Mouse (Mus musculus): Measurements from ENCODE around the gene Myo10.

Gene Myo10

DNA sequence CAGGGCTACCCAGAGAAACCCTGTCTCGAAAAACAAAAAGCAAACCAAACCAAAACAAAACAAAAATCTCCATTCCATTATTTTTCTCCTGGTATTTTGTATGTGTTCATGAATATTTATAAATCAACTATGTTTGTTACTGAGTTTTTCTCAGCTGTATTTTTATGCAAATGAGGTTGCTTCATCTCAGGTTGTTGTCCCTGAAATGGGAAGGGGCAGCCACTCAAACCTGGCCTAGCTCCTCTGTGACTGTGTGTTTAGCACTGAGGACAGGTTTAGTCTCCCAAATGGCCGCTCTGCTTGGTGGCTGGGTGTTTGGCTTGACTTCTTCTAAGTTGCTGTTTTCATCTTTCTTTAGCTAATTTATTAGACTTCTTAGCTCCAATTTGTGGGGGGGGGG, 138.7 kb downstream of the Myo10 start:
- DNase-seq (ENCODE audit: low spot score in 2 of 2) = no peak

DNA sequence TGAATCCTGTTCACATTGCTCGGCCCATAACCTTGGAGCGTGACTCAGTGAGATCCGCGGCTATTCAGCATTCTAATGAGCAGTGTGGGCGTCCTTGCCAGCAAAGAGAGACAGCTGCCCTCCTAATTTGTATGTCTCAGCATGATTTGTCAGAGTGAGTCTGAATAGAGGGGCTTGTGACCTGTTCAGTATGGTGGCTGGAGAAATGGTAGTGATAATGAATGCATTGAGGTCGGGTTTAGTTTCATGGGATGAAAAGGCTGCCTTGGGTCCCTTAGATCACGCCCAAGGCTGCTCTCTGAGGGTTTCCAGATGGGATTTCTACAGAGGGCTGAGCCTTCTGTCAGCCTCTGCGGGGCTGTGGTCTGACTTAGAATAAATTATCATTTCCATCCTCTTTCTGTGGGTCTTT, 139.5 kb downstream of the Myo10 start:
- DNase-seq (ENCODE audit: low spot score in 2 of 2) = no peak

DNA sequence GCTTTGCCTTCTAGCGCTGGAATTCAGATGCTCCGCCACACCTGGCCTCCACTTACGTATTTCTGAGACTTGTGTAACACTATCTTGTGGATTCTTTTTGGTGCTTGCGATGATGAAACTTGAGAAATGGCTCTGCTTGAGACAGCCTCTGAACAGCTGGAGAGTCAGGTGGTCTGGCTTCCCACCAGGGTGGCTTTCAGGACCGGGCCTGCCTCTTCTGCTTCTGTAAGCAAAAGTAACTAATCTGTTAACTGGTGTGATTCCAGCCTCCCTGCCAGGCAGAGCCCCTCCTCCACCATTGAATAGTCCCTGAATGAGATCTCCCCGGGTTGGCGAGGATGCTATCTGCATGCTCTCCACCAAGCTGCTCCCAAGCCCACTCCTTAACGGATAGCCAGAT, 140.0 kb downstream of the Myo10 start:
- no peak for DNase-seq (ENCODE audit: low spot score in 2 of 2)

DNA sequence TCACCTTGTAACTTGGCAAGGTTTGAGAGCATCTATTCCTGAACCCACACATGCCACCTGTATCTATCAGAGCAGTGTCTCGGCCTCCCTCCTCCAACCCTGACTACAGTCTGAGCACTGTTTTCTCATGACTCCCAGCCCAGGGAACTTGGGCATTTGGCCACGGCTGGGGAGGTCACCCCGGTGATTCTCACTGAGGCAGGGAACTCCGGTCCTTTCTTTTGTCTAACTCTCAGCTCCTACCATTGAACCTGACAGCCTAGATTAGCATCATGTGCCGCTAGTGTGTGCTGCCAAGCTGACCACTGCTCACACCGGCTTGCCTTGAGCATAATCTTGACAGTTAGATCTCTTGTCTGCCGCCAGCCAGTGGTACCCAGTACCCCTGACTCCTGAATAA, 140.8 kb downstream of the Myo10 start:
- no peak for DNase-seq (ENCODE audit: low spot score in 2 of 2)

DNA sequence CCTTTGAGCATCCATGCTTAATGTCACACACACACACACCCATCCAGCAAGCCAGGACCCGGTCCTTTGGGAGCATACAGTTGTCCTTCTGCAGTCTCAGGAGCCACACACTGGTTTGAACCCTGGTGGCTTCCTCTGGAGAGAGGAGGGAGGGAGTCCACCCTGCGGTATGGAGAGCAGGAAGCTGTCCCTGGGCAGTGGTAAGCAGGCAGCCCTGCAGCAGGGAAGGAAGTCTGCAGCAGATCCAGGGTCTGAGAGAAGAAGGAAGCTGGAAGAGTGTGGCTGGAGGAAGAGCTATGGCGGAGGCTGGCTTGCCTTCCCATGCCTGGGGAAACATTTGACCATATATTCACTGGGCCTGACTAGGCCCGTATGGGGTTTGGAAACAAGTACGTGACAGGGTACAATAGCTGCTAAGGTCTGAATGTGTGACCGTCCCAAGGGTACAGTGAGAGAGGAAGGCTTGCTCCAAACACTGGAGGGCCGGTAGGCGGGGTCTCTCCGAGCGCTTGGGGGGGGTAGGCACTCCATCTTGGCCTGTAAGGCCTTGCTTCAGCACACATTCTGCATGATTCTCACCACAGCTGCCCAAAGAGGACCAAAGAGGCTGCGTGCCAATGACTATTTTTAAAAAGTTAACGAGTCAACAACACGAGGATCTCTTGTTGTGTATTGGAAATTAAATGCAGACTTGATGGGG, 142.5 kb downstream of the Myo10 start:
- no peak for DNase-seq (ENCODE audit: low spot score in 2 of 2)

DNA sequence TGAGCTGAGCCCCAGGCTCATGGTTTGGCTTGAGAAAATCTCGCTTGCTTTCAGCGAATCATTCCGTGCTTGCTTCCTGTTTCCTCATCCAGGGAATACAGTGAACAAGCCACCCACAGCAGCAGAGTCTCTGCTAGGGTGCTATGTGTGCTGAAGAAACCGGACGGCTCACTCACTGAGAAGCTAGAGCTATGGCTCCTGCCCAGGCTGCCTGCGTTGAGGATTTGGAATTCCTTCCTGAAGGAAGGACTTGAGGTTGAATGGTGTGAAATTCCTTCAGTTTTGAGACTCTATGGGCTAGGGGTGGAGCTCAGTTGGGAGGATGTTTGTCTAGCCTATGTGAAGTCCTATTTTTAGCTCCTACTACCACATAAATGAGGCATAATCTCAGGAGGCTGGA, 145.5 kb downstream of the Myo10 start:
- no peak for DNase-seq (ENCODE audit: low spot score in 2 of 2)

DNA sequence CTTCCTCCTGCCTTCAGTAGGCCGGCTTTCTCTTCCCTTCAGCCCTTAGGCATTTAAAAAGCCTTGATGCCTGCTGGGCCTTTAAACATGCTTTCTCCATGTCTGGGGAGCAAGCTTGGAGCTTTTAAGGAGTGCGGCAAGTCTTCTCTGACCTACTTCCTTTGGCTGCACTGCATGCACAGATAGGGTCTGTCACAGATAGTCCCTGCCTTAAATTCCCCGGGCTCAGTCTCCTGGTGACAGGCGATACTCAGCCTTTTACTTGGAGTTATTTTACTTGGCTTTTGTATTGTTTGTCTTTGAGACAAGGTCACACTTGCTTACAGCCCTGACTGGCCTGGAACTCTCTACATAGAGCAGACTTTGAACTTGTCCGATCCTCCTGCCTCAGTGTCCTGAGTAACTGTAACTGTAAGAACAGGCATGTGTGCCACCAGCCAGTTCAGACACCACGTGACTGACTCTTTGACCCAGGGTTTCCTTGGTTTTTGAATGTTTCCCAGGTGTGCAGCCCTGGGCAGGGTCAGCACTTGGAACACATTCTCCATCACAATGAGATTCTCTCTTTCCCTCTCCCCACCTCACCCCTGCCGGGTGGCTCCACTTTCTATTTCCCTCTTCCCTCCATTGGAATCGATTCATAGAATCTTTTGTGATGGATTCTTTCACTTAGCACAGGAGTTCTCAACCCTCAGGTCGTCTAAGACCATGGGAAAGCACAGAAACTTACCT, 147.4 kb downstream of the Myo10 start:
- no peak for DNase-seq (ENCODE audit: low spot score in 2 of 2)

DNA sequence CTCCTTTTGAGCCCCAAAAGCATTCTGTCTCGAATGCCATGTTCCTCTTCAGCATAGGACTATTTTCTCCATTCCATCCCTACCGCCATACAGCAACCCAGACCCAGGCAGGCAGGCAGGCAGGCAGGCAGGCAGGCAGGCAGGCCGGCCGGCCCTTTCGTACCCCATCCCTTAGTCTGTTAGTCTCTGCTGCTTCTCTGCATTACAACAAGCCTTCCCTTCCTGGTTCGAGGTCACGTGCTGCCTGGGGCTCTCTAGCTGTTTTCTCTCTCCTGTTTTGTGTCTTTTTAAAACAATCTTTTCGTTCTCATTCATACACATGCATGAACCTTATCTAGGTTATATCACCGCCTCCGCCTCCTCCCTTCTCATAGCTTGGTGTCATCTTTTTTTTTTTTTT, 149.5 kb downstream of the Myo10 start:
- DNase-seq (ENCODE audit: low spot score in 2 of 2) = no peak

DNA sequence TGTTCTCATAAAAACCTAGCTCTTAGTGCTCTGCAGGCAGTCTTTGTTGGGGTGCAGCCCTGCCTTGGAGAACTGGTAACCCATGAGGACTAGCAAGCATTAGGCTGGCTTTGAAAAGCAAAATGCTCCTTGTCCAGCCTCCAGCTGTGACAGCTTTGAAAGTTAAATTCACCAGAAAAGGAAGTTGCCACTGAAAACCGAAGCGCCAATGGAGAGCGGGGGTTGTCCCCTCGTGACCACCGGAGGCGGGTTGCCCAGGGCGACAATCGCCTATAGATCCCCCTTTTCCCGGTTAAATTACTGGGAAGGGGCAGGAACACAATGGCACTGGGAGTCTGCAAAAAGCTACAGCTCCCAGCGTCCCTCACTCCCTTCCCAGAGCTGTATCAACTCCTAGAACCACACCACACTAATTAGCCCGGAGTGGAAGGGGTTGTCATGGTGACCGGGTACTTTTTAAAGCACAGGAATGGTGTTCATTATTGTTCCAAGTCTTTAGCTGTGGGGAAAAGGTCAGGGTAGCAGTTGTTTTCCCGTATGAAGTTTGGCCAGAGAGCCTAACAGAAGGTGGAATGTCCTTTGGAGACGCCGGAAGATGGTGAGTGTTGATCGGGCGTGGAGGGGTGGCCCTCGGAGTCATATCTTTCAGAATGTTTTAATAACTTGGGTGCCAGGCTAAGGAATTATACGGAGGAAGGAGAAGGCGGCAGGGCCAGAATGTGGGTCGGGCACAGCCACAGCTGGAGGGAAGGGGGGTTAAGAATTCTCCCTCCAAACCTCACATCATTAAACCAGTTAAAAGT, 151.6 kb downstream of the Myo10 start:
- peak; percentile 55 for DNase-seq (ENCODE audit: low spot score in 2 of 2)

DNA sequence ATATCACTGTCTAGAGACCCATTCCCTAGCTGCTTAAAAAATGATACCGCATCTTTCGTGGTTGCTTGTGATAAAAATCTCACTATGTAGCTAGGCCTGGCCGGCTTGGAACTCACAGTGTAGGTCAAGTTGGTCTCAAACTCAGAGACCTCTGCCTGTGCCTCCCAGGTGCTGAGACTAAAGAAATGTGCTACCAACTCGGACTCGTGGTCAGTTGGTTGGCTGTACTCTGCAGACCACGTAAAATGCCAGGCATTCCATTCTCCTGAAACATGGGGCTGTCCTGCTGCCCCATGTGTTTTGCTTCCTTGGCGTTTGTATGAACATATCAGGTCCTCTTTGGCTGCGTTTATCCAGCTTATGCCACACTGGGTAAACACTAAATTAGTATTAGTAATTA, 156.6 kb downstream of the Myo10 start:
- no peak for DNase-seq (ENCODE audit: low spot score in 2 of 2)

DNA sequence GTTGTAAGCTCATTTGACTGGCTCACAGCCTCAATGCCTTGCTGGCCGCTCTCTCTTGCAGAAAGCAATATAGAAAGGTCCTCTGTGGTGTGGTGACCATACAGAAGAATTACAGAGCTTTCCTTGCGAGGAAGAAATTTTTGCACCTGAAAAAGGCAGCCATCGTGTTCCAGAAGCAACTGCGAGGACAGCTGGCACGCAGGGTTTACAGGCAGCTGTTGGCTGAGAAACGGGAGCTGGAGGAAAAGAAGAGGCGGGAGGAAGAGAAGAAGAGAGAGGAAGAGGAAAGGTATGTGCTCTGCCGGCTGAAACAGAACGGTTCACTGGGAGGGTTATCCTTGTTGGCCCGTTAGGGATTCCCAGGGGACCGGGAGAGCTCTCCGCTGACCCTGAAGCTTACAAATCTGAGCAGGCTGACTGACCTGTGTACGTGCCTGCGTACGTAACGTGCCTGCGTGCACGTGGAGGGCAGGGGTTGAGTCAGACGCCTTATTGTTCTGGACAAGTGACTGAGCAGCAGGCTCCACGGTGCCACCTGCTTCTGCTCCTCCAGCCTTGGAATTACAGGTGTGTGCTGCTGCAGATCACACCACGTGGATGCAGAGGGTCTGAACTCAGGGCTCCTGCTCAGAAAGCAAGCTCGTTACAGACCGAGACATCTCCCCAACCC, 157.3 kb downstream of the Myo10 start:
- no peak for DNase-seq (ENCODE audit: low spot score in 2 of 2)

DNA sequence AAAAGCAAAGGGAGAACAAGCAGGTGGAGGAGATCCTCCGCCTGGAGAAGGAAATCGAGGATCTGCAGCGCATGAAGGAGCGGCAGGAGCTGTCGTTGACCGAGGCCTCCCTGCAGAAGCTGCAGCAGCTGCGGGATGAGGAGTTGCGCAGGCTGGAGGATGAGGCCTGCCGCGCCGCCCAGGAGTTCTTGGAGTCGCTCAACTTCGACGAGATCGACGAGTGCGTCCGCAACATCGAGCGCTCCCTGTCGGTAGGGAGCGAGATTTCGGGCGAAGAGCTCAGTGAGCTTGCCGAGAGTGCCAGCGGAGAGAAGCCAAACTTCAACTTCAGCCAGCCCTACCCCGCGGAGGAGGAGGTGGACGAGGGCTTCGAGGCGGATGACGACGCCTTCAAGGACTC, 158.7 kb downstream of the Myo10 start:
- no peak for DNase-seq (ENCODE audit: low spot score in 2 of 2)

DNA sequence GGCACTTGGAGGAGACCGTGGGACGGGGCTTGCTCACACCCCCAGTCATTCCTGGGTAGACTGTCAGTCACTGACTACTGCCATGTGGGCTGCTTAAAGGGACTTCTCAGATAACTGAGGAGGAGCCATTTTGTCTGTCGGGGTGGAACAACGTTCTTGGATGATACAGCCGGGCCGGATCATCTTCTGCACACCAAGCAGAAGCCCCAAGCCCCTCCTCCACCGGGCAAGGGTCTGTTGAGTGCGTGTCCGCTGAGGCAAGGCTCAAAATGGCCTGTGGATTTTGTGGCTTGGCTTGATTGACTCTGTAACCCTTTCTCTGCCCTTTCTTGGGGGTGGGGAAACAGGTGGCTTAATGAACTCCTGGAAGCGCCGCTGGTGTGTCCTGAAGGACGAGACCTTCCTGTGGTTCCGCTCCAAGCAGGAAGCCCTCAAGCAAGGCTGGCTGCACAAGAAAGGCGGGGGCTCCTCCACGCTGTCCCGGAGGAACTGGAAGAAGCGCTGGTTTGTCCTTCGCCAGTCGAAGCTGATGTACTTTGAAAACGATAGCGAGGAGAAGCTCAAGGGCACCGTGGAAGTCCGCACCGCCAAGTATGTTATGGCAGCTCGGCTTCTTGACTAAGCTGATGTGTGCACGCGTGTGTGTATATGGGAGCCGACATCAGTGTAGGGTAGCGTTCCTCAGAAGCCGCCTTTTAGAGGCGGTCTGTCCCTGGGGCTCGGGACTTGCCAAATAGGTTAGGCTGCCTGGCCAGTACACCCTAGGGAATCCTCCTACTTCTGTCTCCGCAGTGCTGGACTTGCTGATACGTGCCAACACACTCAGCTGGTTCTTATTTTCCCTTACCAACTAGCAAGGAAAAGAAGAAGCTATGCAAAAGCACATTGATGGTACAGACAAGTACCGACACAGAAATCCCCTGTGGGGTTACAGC, 163.4 kb downstream of the Myo10 start:
- no peak for DNase-seq (ENCODE audit: low spot score in 2 of 2)

DNA sequence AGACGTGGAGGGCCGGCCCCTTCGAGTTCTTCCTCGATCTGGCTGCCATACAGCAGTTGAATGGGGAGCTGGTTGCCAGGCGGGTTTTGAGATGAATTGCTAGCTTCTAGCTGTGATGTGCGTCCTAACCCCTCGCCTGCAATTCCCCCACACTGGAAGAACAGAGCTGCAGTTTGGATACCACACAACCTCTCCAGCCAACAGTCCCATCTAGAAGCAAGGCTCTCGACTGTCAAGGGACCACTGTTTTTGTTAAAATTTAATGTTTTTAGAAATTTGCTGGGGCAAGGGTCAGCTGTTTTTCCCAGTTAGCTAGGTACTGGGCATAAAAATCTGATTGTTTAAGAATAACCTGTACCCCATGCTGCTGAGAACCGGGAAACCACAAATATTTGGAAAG, 165.1 kb downstream of the Myo10 start:
- no peak for DNase-seq (ENCODE audit: low spot score in 2 of 2)

DNA sequence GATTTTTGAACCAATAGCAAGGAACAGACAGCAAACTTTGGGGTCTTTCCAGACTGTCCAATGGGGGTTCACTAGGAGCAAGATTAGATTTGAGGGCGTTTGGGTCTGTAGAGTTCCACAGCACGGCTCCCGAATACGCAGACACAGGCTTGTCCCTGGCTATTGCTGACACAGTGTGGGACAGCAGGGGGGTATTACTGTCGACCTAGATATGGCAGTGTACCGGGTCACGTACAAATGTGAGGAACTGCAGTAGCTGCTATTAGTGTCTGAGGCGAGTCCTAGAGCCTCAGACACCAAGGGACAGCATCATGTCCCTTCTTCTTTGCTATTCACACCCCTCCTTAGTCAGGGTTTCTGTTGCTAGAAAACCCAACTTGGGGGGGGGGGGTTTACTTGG, 165.6 kb downstream of the Myo10 start:
- no peak for DNase-seq (ENCODE audit: low spot score in 2 of 2)

DNA sequence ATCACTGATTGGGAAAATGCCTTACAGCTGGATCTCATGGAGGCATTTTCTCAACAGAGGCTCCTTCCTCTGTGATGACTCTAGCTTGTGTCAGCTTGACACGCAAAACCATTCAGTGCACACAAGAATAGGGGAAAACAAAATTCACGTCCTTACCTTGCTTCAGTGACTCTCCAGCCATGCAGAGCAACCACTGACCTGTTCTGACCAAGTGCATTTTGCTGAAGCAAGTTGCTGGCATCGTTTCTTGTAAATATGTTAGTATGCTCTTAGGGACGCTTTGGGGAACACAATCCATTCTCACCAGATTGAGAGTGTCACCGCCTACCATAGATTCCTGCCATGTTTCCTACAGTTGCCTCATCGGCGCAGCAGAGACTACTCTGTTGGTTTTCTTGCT, 166.2 kb downstream of the Myo10 start:
- DNase-seq (ENCODE audit: low spot score in 2 of 2) = no peak

DNA sequence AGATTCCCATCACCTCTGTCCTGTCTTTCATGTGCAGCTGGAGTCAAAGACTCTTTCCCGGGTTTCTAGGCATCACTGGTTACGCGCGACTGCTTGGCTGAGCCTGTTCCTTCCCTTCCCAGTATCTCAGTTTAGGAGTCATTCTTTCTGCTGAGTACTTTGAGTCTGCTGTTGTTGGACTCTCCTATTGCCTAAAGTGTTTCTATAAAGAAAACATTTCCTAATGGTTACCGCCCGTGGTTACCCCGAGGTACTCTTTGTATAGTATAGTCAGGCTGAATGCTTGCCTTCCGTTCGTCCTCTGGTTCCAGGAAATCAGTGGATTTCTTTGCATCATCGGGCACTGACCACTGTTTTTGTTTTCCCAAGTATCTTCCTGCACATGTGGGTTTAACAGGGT, 166.9 kb downstream of the Myo10 start:
- DNase-seq (ENCODE audit: low spot score in 2 of 2) = no peak

DNA sequence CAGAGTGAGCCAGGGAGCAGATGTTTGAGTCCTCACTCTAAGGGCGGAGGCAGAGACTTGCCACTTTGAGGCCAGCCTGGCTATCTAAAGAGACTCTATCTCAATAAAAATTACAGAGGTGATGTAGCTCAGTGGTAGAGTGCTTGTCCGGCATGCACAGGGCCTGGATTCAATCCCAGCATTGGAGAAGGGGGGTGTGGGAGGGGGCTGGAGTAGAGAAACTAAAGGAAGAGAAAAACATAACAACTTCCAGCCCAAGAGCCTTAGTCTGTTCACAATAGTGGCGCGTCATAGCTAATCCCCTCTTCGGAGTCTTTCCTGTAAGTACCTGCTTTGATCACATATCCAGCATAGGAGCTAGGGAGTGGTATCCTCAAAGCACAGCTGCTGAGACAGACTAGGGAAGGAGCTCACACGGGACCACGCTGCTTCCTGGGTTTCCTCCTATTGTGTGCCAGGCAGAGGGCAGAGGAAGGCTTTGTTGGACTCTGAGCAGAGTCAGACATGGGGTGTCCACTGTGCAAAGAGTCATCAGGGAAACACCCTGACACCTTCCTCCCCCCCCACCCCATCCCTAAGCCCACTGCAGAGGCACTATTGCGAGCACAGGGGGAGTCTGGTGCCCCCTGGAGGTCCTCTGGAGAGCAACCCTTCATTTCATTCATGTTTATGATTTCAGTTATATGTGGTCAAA, 169.5 kb downstream of the Myo10 start:
- no peak for DNase-seq (ENCODE audit: low spot score in 2 of 2)

DNA sequence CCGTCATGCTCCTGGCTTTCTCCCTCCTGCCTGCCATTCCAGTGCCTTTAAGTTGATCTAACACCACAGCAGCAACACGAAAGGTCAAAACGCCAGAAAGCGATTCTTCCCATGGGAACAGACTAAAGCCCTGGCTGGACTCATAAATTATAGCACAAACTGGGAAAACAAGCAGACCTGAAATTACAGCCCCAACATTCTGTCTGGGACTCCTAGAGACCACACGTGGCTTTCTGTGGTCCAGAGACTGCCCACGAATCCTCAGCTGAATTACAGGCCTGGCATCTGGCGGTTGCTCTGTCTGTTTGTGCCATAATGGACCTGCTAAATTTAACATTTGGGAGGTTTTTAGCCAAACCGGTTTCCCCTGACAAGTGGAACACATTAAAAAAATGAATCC, 171.8 kb downstream of the Myo10 start:
- no peak for DNase-seq (ENCODE audit: low spot score in 2 of 2)

DNA sequence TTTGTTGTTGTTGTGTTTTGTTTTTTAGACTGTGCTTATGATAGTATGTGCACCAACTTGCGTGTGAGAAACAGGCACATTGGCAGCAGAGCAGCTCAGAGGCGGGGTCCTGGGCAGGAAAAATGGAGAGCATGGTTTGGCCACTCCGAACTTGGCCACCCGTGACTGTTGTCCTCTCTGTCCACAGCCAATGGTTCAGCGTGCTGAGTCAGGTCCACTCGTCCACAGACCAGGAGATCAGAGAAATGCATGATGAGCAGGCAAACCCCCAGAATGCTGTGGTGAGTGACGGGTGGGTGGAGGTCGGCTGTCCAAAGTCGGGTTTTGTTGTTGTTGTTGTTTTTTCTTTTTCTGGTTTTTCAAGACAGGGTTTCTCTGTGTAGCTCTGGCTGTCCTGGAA, 173.2 kb downstream of the Myo10 start:
- no peak for DNase-seq (ENCODE audit: low spot score in 2 of 2)

DNA sequence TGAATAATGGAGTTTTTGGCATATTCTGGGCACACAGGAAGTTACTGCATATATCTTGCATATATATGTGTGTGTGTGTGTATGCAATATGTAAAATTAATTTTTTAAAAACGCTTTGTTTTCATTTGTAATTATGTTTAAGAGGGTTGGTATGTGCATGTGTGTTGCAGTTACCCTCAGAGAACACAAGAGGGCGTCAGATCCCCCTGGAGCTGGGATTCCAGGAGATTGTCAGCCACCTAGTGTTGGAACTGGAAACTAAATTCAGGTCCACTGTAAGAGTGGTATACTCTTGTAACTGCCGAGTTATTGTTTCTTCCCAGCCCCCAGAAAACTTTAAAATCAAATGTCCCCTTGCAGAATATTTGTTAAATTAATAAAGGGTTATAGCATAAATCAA, 174.0 kb downstream of the Myo10 start:
- no peak for DNase-seq (ENCODE audit: low spot score in 2 of 2)

Measured in frontal cortex, postnatal 14 days (tissue).